Mouse (Mus musculus) heart, embryonic 11.5 days (tissue): ENCODE measurements around the gene Wdfy2. TPM values are rescaled to one million over a fixed set of nuclear protein-coding genes. Genes with fewer than 3 reads are reported as not detected.
A peak's percentile ranks its signal among the peaks of the same experiment; 100 is the strongest.

ENCODE experiments used
- ATAC-seq: fragments of 200-750 bp; cut with Nextera tagmentation; replicated peaks from 2 replicates; pipeline ENCODE4 v1.8.0; 2017; ENCODE audit warnings: moderate library complexity; ENCODE audit not compliant: insufficient number of reproducible peaks, low FRiP score, low TSS enrichment
- H3K27ac ChIP-seq: fragments of 300-500 bp; sonication (generic); 2 replicates; pipeline ENCODE4 v1.5.1; 2014; ENCODE audit warnings: mild to moderate bottlenecking, low read depth, low read length
- H3K27me3 ChIP-seq: fragments of 300-500 bp; sonication (generic); 2 replicates; pipeline ENCODE4 v1.6.1; 2014; ENCODE audit warnings: mild to moderate bottlenecking, low read length, mixed read lengths; ENCODE audit not compliant: control insufficient read depth, insufficient read depth
- H3K36me3 ChIP-seq: fragments of 300-500 bp; sonication (generic); 2 replicates; pipeline ENCODE4 v1.6.1; 2014; ENCODE audit warnings: mild to moderate bottlenecking, low read length, moderate library complexity, mixed read lengths; ENCODE audit not compliant: control insufficient read depth, insufficient read depth
- H3K4me1 ChIP-seq: fragments of 300-500 bp; sonication (generic); 2 replicates; pipeline ENCODE4 v1.6.1; 2014; ENCODE audit warnings: low read length; ENCODE audit not compliant: control insufficient read depth, insufficient read depth
- H3K4me2 ChIP-seq: fragments of 300-500 bp; sonication (generic); 2 replicates; pipeline ENCODE4 v1.6.1; 2014; ENCODE audit warnings: mild to moderate bottlenecking, moderate library complexity
- H3K4me3 ChIP-seq: fragments of 300-500 bp; sonication (generic); 2 replicates; pipeline ENCODE4 v1.5.1; 2014; ENCODE audit warnings: low read depth, low read length
- H3K9ac ChIP-seq: fragments of 300-500 bp; sonication (generic); 2 replicates; pipeline ENCODE4 v1.6.1; 2014; ENCODE audit warnings: mild to moderate bottlenecking, low read depth, low read length, moderate library complexity
- H3K9me3 ChIP-seq: fragments of 300-500 bp; sonication (generic); replicated peaks from 2 replicates; pipeline ENCODE4 v1.6.1; 2016; ENCODE audit warnings: low read length; ENCODE audit not compliant: control insufficient read depth
- WGBS: fragments of 180-500 bp; shearing (Covaris S2); extraction: QIAGEN DNeasy Blood & Tissue Kit; methylation state at CpG from one replicate; pipeline ENCODE4 v1.1.7; 2014; ENCODE audit not compliant: insufficient replicate concordance; 5-methylcytosine and 5-hydroxymethylcytosine counted together
- polyA plus RNA-seq: library from polyadenylated mRNA; unstranded; fragments of >200 nt; fragmentation: Nextera tagmentation; extraction: Ambion mirVana; gene quantifications from 2 replicates; pipeline ENCODE4 v1.2.1, GENCODE M21; 2014

Gene Wdfy2
- polyA plus RNA-seq, 1 experiment from 2014 or later, result 7.6 TPM

DNA sequence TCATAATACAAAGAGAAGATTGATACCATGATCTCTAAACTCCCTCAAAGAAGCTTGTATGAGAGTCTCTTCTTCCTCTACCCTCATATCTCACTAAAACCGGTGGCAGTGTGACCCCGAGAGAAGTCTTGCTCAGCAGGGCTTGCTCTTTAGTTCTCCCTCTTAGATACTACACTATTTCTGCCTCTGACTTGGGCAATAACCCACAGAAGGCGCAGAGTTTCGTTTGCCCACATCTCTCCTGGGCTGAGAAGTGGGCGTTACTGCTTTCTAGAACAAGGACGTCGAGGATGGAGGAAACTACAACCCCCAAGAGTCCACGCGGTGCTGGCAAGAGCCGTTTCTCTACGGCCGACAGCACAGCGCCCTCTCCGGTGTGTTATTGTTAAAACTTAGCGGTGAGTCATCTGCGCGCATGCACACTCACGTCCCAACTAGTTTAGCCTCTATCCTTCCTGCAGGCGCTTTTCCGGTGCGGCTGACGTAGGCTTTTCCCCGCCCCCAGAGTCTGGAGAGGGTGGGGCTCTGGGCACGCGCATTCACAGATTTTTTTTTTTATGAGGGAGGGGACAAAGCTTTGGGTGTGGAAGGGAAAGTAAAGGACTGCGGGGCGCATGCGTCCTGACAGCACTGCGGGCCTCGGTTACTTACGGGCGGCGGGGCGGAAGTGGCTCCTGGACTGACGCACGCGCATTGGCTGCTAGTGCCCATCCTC lies 395 bp upstream of the Wdfy2 start:
- WGBS, result 1% methylated on average over 37 of the region's 37 CpGs
- H3K9me3 ChIP-seq, result no peaks in the 10 kb centered on the region
- ATAC-seq, result peak; percentile 95
- no peaks in the 10 kb centered on the region for H3K27me3 ChIP-seq
- H3K36me3 ChIP-seq, result no peaks in the 10 kb centered on the region
- H3K27ac ChIP-seq, result peak overlapping the region; percentile 23; the same call in 1 of the 2 replicates
- peak overlapping the region; percentile 62; the same call in 1 of the 2 replicates for H3K9ac ChIP-seq
- H3K4me3 ChIP-seq, result peak overlapping the region; percentile 67
- H3K4me1 ChIP-seq, result peaks cover 9% of the 10 kb centered on the region; the same call in 1 of the 2 replicates
- peak overlapping the region; percentile 72 for H3K4me2 ChIP-seq

GRCm38 (mm10) chr14:62838336-62838735 lies 858 bp downstream of the Wdfy2 start:
- ATAC-seq, result no peak
- 13% methylated on average over 9 of the region's 9 CpGs for WGBS
- Histone ChIP-seq H3K27me3 (no peaks in the 10 kb centered on the region), H3K4me3 (peak overlapping the region; percentile 67), H3K4me2 (peak overlapping the region; percentile 75), H3K27ac (peak overlapping the region; percentile 59; the same call in 1 of the 2 replicates), H3K36me3 (no peaks in the 10 kb centered on the region), H3K4me1 (peaks cover 18% of the 10 kb centered on the region; the same call in 1 of the 2 replicates), H3K9me3 (no peaks in the 10 kb centered on the region), H3K9ac (peak overlapping the region; percentile 91)

DNA sequence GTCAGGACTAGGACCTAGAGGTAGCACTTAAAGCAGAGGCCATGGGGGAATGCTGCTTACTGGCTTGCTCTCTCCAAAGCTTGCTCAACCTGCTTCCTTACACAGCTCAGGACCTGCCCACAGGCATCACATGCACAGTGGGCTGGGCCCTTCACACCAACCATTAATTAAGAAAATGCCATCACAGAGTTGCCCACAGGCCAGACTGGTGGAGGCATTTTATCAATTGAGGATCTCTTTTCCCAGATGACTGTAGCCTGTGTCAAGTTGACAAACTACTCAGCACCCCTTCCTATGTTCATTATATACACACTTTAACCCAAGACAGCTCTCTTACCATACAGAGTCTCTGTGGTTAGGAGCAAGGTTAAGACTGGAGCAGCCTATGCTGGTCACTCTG lies 4.2 kb downstream of the Wdfy2 start:
- H3K9me3 ChIP-seq, result no peaks in the 10 kb centered on the region
- no peak overlapping the region for H3K27ac ChIP-seq
- no peak overlapping the region for H3K4me2 ChIP-seq
- no peak for ATAC-seq
- H3K9ac ChIP-seq, result no peak overlapping the region
- H3K27me3 ChIP-seq, result no peaks in the 10 kb centered on the region
- H3K4me3 ChIP-seq, result no peak overlapping the region
- H3K36me3 ChIP-seq, result no peaks in the 10 kb centered on the region
- H3K4me1 ChIP-seq, result peaks cover 40% of the 10 kb centered on the region

- H3K27ac ChIP-seq, result no peak overlapping the region
- no peak overlapping the region for H3K4me3 ChIP-seq
- H3K9me3 ChIP-seq, result no peaks in the 10 kb centered on the region
- peaks cover 40% of the 10 kb centered on the region for H3K4me1 ChIP-seq
- 0 out of 2 replicates have a peak, but pooled peaks cover 2% of the 10 kb centered on the region for H3K36me3 ChIP-seq
- no peak overlapping the region for H3K9ac ChIP-seq
- ATAC-seq, result no peak
- H3K4me2 ChIP-seq, result no peak overlapping the region
- no peaks in the 10 kb centered on the region for H3K27me3 ChIP-seq
Measured at GRCm38 (mm10) chr14:62842495-62842894, 5.0 kb downstream of the Wdfy2 start.

DNA sequence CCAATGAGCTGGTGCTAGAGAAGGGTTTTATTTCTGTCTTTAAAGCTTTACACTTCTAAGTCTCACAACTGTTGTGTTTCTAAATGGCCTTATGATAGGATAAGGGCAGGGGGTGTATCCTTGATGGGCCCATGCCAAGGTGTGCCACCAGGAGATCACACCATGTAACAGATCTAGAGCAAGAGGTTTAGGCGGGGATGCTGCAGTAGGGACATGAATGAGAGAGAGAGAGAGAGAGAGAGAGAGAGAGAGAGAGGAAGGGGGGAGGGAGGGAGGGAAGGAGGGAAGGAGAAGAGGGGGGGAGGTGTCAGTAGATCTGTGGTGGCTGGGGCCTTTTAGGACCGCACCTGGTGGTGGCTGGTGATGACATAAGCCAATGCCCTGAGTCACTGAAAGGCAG lies 5.5 kb downstream of the Wdfy2 start:
- no peaks in the 10 kb centered on the region for H3K9me3 ChIP-seq
- no peak overlapping the region for H3K4me2 ChIP-seq
- H3K4me3 ChIP-seq, result no peak overlapping the region
- no peak overlapping the region for H3K27ac ChIP-seq
- peaks cover 40% of the 10 kb centered on the region for H3K4me1 ChIP-seq
- WGBS, result 54% methylated on average over 2 of the region's 2 CpGs
- ATAC-seq, result no peak
- no peak overlapping the region for H3K9ac ChIP-seq
- 0 out of 2 replicates have a peak, but pooled peaks cover 2% of the 10 kb centered on the region for H3K36me3 ChIP-seq
- H3K27me3 ChIP-seq, result no peaks in the 10 kb centered on the region

DNA sequence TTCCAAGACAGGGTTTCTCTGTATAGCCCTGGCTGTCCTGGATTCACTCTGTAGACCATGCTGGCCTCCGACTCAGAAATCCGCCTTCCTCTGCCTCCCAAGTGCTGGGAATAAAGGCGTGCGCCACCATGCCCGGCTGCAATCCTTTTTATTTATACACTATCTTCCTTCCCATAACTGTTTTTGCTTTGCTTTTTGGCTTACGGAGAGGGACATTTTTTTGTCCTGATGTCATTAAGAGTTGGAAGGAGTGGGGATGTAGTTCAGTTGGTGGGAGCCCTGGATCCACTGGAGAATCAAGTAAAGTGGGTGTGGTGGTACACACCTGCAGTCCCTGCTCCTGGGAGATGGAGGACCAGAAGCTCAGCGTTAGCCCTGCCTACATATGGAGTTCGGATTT lies 6.7 kb downstream of the Wdfy2 start:
- ATAC-seq, result no peak
- H3K27ac ChIP-seq, result peak overlapping the region; percentile 58
- H3K9ac ChIP-seq, result no peak overlapping the region
- H3K4me1 ChIP-seq, result peaks cover 36% of the 10 kb centered on the region
- no peaks in the 10 kb centered on the region for H3K27me3 ChIP-seq
- no peaks in the 10 kb centered on the region for H3K9me3 ChIP-seq
- 0 out of 2 replicates have a peak, but pooled peaks cover 2% of the 10 kb centered on the region for H3K36me3 ChIP-seq
- H3K4me3 ChIP-seq, result no peak overlapping the region
- no peak overlapping the region; the same call in 1 of the 2 replicates for H3K4me2 ChIP-seq
- WGBS, result 70% methylated on average over 8 of the region's 8 CpGs

DNA sequence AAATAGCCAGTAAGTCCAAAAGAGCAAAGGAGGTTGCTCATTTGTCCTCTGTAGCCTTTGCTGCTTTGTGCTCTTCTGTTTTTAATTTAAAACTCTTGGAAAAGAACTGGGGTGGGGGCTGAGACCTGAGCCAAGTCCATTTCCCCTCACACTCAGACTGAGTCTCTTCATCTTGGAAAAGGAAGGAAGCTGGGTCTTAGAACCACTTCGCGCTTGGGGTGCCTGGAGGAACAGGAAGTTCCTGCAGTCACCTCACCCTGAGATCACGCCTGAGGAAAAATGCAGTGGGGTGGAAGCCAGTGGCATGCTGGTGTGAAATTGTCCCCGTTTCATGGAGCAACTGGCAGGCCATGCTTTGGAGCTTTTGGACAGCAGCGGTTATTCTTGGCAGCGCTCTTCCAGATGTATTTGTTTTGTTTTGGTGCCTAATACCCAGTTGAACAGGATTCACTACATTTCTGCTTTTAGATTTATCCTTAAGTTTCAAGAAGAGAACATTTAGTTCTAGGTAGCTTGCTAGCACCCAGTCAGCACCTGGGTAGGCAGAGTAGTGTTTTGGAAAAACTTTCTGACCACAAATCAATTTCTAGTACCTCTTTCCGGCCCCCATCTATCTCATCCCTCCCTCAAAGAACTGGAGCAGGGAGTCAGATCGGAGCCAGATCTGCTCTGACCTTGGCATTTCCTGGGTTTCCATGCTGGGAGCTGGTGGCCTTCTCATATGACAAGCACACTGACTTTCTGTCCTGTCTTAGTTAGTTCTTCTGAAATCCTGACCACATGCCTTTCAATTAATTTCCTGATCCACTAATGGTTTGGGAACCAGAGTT lies 7.7 kb downstream of the Wdfy2 start:
- Histone ChIP-seq H3K27ac (peak overlapping the region; percentile 58), H3K4me3 (no peak overlapping the region), H3K9ac (no peak overlapping the region), H3K9me3 (no peaks in the 10 kb centered on the region), H3K27me3 (no peaks in the 10 kb centered on the region), H3K4me2 (peak overlapping the region; percentile 20), H3K36me3 (0 out of 2 replicates have a peak, but pooled peaks cover 2% of the 10 kb centered on the region), H3K4me1 (peaks cover 36% of the 10 kb centered on the region)
- 43% methylated on average over 8 of the region's 8 CpGs for WGBS
- ATAC-seq, result no peak

DNA sequence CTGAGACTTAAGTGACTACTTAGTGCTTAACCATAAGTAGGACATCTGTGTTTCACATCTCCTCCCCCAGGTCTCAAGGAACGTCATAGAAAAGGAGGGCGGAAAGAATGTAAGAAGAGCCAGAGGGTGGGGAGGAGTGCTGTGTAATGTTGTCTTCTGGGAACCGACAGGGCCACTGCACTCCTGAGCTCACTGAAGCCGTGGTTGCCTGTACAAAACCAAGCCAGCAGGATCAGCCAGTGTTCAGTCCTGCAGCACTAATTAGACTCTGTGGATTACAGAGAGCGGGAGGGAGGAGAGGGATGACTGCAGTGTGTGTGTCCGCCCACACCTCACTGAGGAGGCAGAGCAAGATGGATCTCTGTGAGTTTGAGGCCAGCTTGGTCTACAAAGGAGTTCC lies 13.5 kb downstream of the Wdfy2 start:
- Histone ChIP-seq H3K9me3 (no peaks in the 10 kb centered on the region; the same call in 1 of the 2 replicates), H3K36me3 (0 out of 2 replicates have a peak, but pooled peaks cover 2% of the 10 kb centered on the region), H3K4me2 (no peak overlapping the region), H3K9ac (no peak overlapping the region), H3K27ac (0 out of 2 replicates have a peak overlapping the region, but pooled peaks have one; percentile 41), H3K27me3 (no peaks in the 10 kb centered on the region), H3K4me1 (peaks cover 6% of the 10 kb centered on the region), H3K4me3 (no peak overlapping the region)
- no peak for ATAC-seq
- 51% methylated on average over 6 of the region's 6 CpGs for WGBS
